Mouse (Mus musculus) lung, embryonic 14.5 days (tissue): ENCODE measurements around the gene Sppl2b. TPM values are rescaled to one million over a fixed set of nuclear protein-coding genes. Genes with fewer than 3 reads are reported as not detected.

ENCODE experiments used
- ATAC-seq: fragments of 200-750 bp; cut with Nextera tagmentation; 2 replicates; pipeline ENCODE4 v1.8.0; 2017; ENCODE audit warnings: mild to moderate bottlenecking, moderate TSS enrichment, moderate library complexity; ENCODE audit not compliant: insufficient read depth
- DNase-seq: peaks from one replicate; pipeline ENCODE4 v3.0.0-alpha.2; 2015
- H3K27ac ChIP-seq: fragments of 300-500 bp; sonication (generic); 2 replicates; pipeline ENCODE4 v1.5.1; 2014; ENCODE audit warnings: low read depth, mild to moderate bottlenecking, moderate library complexity
- H3K27me3 ChIP-seq: fragments of 300-500 bp; sonication (generic); 2 replicates; pipeline ENCODE4 v1.6.1; 2014; ENCODE audit warnings: low read length, control low read depth; ENCODE audit not compliant: insufficient read depth
- H3K36me3 ChIP-seq: fragments of 300-500 bp; sonication (generic); 2 replicates; pipeline ENCODE4 v1.6.1; 2014; ENCODE audit warnings: control low read depth; ENCODE audit not compliant: insufficient read depth
- H3K4me1 ChIP-seq: fragments of 300-500 bp; sonication (generic); 2 replicates; pipeline ENCODE4 v1.6.1; 2014; ENCODE audit warnings: antibody characterized with exemption, control low read depth; ENCODE audit not compliant: insufficient read depth
- H3K4me2 ChIP-seq: fragments of 300-500 bp; sonication (generic); 2 replicates; pipeline ENCODE4 v1.6.1; 2014; ENCODE audit warnings: mild to moderate bottlenecking
- H3K4me3 ChIP-seq: fragments of 300-500 bp; sonication (generic); 2 replicates; pipeline ENCODE4 v1.5.1; 2014; ENCODE audit warnings: low read depth, low read length
- H3K9ac ChIP-seq: fragments of 300-500 bp; sonication (generic); 2 replicates; pipeline ENCODE4 v1.6.1; 2014
- H3K9me3 ChIP-seq: fragments of 300-500 bp; sonication (generic); 2 replicates; pipeline ENCODE4 v1.6.1; 2016; ENCODE audit warnings: low read depth, low read length, control low read depth
- CTCF ChIP-seq: IDR thresholded peaks from 2 replicates; pipeline ENCODE4 v1.5.1; 2016; ENCODE audit warnings: antibody characterized with exemption, low read depth
- WGBS: fragments of 180-500 bp; shearing (Covaris S2); extraction: QIAGEN DNeasy Blood & Tissue Kit; methylation state at CpG from one replicate; pipeline ENCODE4 v1.1.7; 2014; 5-methylcytosine and 5-hydroxymethylcytosine counted together
- polyA plus RNA-seq: library from polyadenylated mRNA; unstranded; fragments of >200 nt; fragmentation: Nextera tagmentation; extraction: Ambion mirVana; gene quantifications from 2 replicates; pipeline ENCODE4 v1.2.1, GENCODE M21; 2014

The Sppl2b gene
- polyA plus RNA-seq, 1 experiment from 2014 or later = 38.7 TPM

- no peak overlapping the region for H3K4me3 ChIP-seq
- no peak overlapping the region for H3K4me2 ChIP-seq
- DNase-seq = peak; percentile 78
- no peaks in the 10 kb centered on the region for H3K4me1 ChIP-seq
- no peak overlapping the region for H3K9ac ChIP-seq
- 4% methylated on average over 9 of the region's 9 CpGs for WGBS
- 0 out of 2 replicates have a peak, but pooled peaks have one; percentile 2 for ATAC-seq
- peaks cover 29% of the 10 kb centered on the region for H3K27me3 ChIP-seq
- no peak overlapping the region for H3K27ac ChIP-seq
- H3K9me3 ChIP-seq = no peaks in the 10 kb centered on the region
- TF ChIP-seq CTCF = no peak
- peaks cover 24% of the 10 kb centered on the region for H3K36me3 ChIP-seq
Measured at GRCm38 (mm10) chr10:80831136-80831535, 23.9 kb upstream of the Sppl2b start.

- ATAC-seq = no peak
- 59% methylated on average over 7 of the region's 7 CpGs for WGBS
- DNase-seq = no peak
Measured at GRCm38 (mm10) chr10:80832818-80833217, 22.3 kb upstream of the Sppl2b start.

GRCm38 (mm10) chr10:80835617-80836016 is 19.5 kb upstream of the Sppl2b start:
- no peaks in the 10 kb centered on the region for H3K4me1 ChIP-seq
- no peak for DNase-seq
- ATAC-seq = no peak
- no peak for TF ChIP-seq CTCF
- no peak overlapping the region for H3K4me2 ChIP-seq
- no peak overlapping the region for H3K27ac ChIP-seq
- no peak overlapping the region for H3K9ac ChIP-seq
- WGBS = 47% methylated on average over 30 of the region's 30 CpGs
- no peaks in the 10 kb centered on the region for H3K9me3 ChIP-seq
- peaks cover 42% of the 10 kb centered on the region for H3K27me3 ChIP-seq
- H3K36me3 ChIP-seq = peaks cover under 1% of the 10 kb centered on the region
- H3K4me3 ChIP-seq = no peak overlapping the region

More at GRCm38 (mm10) chr10:80832818-80833217, 22.3 kb upstream of the Sppl2b start:
- no peak for TF ChIP-seq CTCF
- no peak overlapping the region for H3K27ac ChIP-seq
- no peak overlapping the region for H3K9ac ChIP-seq
- H3K4me2 ChIP-seq = no peak overlapping the region
- peaks cover 24% of the 10 kb centered on the region for H3K36me3 ChIP-seq
- H3K27me3 ChIP-seq = peaks cover 42% of the 10 kb centered on the region
- H3K9me3 ChIP-seq = no peaks in the 10 kb centered on the region
- H3K4me3 ChIP-seq = no peak overlapping the region
- H3K4me1 ChIP-seq = no peaks in the 10 kb centered on the region

- H3K9ac ChIP-seq = no peak overlapping the region
- no peaks in the 10 kb centered on the region for H3K4me1 ChIP-seq
- WGBS = 48% methylated on average over 7 of the region's 7 CpGs
- H3K27me3 ChIP-seq = peaks cover 44% of the 10 kb centered on the region
- H3K36me3 ChIP-seq = no peaks in the 10 kb centered on the region
- TF ChIP-seq CTCF = no peak
- H3K9me3 ChIP-seq = no peaks in the 10 kb centered on the region
- H3K4me3 ChIP-seq = no peak overlapping the region
- H3K27ac ChIP-seq = no peak overlapping the region
- no peak for DNase-seq
- H3K4me2 ChIP-seq = no peak overlapping the region
- no peak for ATAC-seq
Measured at GRCm38 (mm10) chr10:80836949-80837379, 18.1 kb upstream of the Sppl2b start.

- no peak overlapping the region for H3K27ac ChIP-seq
- no peak overlapping the region for H3K4me2 ChIP-seq
- DNase-seq = no peak
- H3K4me3 ChIP-seq = no peak overlapping the region
- no peaks in the 10 kb centered on the region for H3K4me1 ChIP-seq
- H3K27me3 ChIP-seq = peaks cover 53% of the 10 kb centered on the region
- no peak for TF ChIP-seq CTCF
- no peak overlapping the region for H3K9ac ChIP-seq
- no peak for ATAC-seq
- no peaks in the 10 kb centered on the region for H3K9me3 ChIP-seq
- WGBS = 14% methylated on average over 2 of the region's 2 CpGs
- no peaks in the 10 kb centered on the region for H3K36me3 ChIP-seq
Measured at GRCm38 (mm10) chr10:80837827-80838226, 17.2 kb upstream of the Sppl2b start.

GRCm38 (mm10) chr10:80838346-80838912 is 16.6 kb upstream of the Sppl2b start:
- H3K9ac ChIP-seq = no peak overlapping the region
- ATAC-seq (no peak), DNase-seq (no peak)
- no peak overlapping the region for H3K4me2 ChIP-seq
- 61% methylated on average over 2 of the region's 2 CpGs for WGBS
- H3K4me1 ChIP-seq = no peaks in the 10 kb centered on the region
- no peak overlapping the region for H3K27ac ChIP-seq
- H3K4me3 ChIP-seq = no peak overlapping the region
- no peak for TF ChIP-seq CTCF
- peaks cover 57% of the 10 kb centered on the region for H3K27me3 ChIP-seq
- no peaks in the 10 kb centered on the region for H3K9me3 ChIP-seq
- no peaks in the 10 kb centered on the region for H3K36me3 ChIP-seq

- Histone ChIP-seq H3K4me2 (no peak overlapping the region), H3K27ac (no peak overlapping the region), H3K9me3 (no peaks in the 10 kb centered on the region), H3K4me1 (no peaks in the 10 kb centered on the region), H3K36me3 (no peaks in the 10 kb centered on the region), H3K9ac (no peak overlapping the region), H3K4me3 (no peak overlapping the region), H3K27me3 (peaks cover 57% of the 10 kb centered on the region)
- TF ChIP-seq CTCF = no peak
- whole genome bisulfite sequencing = 55% methylated on average over 6 of the region's 6 CpGs
- no peak for DNase-seq
- ATAC-seq = no peak
Measured at GRCm38 (mm10) chr10:80839848-80840247, 15.2 kb upstream of the Sppl2b start.

GRCm38 (mm10) chr10:80841685-80842084 is 13.4 kb upstream of the Sppl2b start:
- Histone ChIP-seq H3K9me3 (no peaks in the 10 kb centered on the region), H3K4me3 (no peak overlapping the region), H3K4me1 (no peaks in the 10 kb centered on the region), H3K9ac (no peak overlapping the region), H3K4me2 (no peak overlapping the region), H3K36me3 (no peaks in the 10 kb centered on the region), H3K27me3 (peaks cover 51% of the 10 kb centered on the region), H3K27ac (no peak overlapping the region)
- ATAC-seq = no peak
- DNase-seq = no peak
- WGBS = 80% methylated on average over 2 of the region's 2 CpGs
- no peak for TF ChIP-seq CTCF
